Mouse (Mus musculus) thymus, postnatal 10 days (tissue): ENCODE data around the gene Pcbp3.
"Not testable (repeated sequence)": the region's sequence is repeated elsewhere in the genome, so short reads cannot be mapped to it uniquely, and the experiment has no call there.

Source experiments
- DNase-seq, 2 experiments: peaks; one replicate each; pipeline ENCODE4 v3.0.0; 2021; ENCODE audit warnings: low spot score in 2 of 2

Pcbp3 gene

GRCm38 (mm10) chr10:76961790-76962489, at the start of gene Pcbp3:
Pcbp3 (minus strand) TSS chr10:76961887.
- DNase-seq, result peak; percentile 96 to 97

DNA sequence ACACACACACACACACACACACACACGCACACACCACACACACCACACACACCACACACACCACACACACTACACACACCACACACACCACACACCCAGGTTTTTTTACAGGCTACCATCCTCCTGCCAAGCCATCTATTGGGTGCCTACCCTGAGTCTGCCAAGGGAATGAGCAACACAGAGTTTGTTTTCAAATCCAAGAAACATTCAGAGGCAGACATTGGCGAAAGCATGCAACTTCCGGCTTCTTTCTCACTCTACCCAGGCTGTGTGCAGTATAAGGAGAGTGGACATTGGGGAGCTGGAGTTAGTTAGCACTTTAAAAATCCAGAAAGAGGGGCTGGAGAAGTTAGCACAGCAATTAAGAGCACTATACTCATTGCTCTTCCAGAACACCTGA, 47.0 kb upstream of the Pcbp3 start:
- DNase-seq, result no peak

- DNase-seq, result no peak
Measured at GRCm38 (mm10) chr10:77008109-77008561, 46.4 kb upstream of the Pcbp3 start.

DNA sequence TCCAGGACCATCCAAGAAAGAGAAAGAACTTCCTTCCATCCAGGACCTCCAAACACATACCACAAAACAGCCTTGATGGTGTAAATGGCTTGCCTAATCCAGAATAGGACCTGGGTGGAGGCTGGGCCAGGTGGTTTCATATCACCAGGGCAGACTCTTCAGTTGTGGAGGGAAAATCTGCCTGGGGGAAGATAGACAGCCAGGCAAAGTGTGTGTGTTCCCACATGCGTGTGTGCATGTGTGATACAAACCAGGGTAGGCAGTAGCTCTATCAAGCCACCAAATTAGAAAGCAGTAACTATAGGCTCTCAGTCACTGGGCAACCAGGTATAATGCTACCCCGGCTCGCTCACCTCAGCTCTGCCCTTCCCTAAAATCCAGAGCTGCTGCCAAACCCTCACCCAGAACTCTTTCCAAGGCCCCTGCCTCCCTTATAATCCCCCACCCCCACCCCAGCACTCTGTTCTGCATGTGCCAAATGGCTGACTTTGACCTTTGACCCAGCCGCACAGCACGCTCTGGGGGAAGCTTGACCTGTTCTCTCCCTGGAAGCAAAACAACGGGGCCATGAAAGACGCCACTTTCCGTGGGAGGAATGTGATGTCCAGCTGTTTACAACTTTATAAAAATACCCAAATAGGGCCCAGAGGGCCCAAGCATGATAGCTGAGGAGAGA, 45.9 kb upstream of the Pcbp3 start:
- DNase-seq, result no peak

GRCm38 (mm10) chr10:77004936-77005335, 43.2 kb upstream of the Pcbp3 start:
- no peak for DNase-seq

DNA sequence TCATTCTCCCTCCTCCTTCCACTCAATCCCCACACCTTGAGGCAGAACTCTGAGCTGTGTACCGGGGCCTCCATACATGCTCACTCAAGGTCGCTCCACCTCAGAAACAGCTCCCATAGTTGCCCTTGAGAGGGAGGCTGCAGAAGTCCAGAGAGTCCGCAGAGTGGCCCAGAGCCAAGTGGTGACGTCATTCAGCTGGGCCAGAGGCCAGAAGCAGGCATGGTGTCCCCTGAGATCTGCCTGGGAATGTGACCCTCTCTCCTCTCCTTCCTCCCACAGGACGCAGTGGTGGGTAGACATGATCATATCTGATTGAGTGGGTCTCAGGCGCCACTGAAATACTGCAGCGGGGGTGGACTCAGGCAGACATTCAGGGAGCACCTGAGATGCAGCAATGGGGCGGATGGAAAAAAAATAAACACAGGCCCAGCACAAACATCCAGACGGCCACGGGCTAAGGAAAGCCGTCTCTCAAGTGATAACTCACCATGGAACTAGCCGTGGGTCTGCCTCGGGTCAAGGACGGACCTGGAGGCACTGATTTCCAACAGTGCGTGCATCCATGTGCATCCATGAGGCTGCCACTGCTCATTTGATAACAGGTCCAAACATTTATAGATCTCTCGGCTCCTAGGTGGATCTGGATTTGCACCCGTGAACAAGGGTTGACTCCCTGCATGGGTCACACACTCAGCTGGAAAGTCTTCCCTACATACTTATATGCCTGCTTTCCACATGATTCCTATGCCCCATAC, 36.2 kb upstream of the Pcbp3 start:
- no peak for DNase-seq

GRCm38 (mm10) chr10:76992456-76992855, 30.8 kb upstream of the Pcbp3 start:
- DNase-seq, result no peak

DNA sequence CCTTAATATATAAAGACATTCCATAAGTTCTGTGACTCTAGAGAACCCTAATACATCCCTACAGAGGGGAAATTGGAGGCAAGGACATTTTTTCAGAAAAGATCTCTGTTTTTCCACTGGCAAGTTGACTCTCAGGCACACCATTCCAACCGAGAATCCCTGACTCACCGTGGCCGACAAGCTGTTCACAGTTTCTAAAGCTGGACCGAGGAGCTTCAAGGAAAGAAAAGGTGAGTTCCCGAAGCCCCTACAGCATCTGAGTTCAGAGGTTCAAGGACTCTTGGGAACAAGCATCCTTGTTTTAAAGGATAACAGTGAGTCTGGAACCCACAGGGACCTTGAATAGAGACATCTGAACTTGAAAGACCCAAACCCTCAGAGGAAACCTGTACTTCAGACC, 26.9 kb upstream of the Pcbp3 start:
- no peak for DNase-seq

- peak; percentile 16 to 50 for DNase-seq
Measured at GRCm38 (mm10) chr10:76978042-76978441, 16.4 kb upstream of the Pcbp3 start.

DNA sequence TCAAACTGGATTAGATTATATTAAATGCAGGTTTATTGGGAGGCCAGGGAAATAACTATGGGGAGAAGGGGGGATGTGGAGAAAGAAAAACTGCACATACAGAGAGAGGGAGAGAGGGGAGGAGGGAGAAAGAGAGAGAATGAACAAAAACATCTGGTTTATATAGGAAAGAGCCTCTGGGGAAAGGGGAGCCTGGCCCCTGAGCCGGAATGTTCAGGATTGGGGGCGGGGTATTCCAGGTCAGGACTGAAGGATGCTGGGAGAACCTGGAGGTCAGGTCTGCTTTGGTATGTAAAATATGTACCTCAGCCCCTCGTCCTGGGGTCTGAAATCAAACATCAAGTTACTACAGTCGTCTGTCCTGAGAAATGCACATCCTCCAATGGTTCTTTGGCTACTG, 15.0 kb upstream of the Pcbp3 start:
- no peak for DNase-seq

- no peak for DNase-seq
Measured at GRCm38 (mm10) chr10:76973797-76974436, 12.2 kb upstream of the Pcbp3 start.

DNA sequence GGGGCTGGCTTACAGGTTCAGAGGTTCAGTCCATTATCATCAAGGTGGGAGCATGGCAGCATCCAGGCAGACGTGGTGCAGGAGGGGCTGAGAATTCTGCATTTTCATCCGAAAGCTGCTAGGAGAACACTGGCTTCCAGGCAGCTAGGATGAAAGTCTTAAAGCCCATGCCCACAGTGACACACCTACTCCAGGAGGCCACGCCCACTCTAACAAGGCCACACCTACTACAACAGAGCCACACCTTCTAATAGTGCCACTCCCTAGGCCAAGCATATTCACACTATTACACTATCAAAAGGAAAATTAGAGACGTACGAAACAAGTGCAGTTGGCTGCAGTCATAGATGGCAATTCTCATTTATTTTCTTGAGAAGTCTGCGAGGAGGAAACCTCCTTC, 10.6 kb upstream of the Pcbp3 start:
- DNase-seq, result not testable (repeated sequence)

GRCm38 (mm10) chr10:76970974-76971373, 9.3 kb upstream of the Pcbp3 start:
- DNase-seq, result no peak

DNA sequence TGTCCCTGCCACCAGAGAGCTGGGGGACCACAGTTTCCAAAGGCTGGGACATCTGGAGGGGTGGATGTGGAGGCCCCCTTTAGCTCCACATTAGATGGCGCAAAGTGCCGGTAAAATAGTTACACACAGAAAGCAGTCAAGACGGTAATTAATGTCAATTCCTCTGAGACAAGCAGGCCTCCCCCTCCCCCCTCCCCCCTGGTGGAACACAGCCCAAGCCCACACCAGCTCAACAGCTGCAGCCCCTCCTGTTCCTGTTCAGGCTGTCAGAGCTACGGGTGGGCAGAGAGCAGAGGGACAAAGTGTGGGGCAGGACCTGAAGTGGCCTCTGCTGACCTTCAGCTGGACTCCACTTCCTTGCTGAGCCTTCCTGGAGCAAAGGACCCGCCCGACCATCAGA, 2.7 kb upstream of the Pcbp3 start:
- no peak for DNase-seq

GRCm38 (mm10) chr10:76963997-76964396, 2.3 kb upstream of the Pcbp3 start:
- no peak for DNase-seq

DNA sequence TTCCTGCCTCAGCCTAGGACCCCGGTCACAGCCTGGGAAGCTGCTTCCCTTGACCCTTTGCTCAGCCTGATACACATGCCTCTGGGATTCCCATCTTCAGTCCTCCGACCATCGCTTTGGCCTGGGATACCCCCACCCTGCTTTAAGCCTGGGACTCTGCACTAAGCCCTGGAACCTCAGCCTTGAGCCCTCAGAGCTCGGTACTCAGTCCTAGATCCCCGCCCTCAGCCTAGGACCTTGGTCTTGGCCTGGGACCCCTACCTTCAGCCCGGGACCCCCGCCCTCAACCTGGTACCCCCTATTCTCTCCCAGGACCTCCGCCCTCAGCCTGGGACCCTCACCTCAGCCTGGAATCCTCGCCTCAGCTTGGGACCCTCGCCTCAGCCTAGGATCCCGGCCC, 531 bp downstream of the Pcbp3 start:
- DNase-seq, result peak in 1 of 2 experiments; percentile 17

DNA sequence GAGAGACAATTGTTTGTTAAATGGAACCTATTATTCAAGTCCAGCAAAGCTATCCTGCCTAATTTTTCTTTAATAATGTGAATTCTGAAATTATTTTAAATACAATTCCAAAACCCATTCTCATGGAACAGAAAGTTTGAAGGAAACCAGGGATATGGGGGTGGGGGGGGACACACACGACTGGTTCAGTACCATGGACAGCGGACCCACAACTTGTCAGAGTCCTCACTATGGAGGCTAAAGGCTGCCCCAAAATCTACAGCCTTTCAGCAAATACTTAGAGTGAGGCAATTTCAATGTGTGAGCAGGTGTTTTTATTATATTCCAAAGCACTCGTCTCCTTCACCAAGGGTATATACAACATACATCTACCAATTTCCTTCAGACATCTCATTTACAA, 3.5 kb downstream of the Pcbp3 start:
- peak in 1 of 2 experiments; percentile 45 for DNase-seq

DNA sequence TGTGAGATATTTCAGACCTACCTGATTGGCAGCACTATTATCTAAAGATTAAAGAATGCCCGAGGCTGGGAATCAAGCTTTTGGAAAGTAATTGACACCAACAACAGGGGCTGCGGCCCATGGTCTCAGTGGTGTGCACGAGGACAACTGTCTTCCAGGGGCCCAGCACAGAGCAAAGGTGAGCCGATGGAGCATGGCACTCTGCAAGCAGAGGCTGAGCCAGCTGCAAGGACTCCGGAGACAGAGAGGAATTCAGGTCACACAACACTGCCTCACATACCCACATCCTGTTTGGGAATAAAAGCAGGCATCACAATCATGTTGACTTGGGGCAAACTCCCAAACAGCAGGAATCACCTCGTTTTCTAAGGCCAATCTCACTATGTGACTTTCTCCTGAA, 5.5 kb downstream of the Pcbp3 start:
- DNase-seq, result peak; percentile 28 to 38

- no peak for DNase-seq
Measured at GRCm38 (mm10) chr10:76941038-76941437, 20.6 kb downstream of the Pcbp3 start.

DNA sequence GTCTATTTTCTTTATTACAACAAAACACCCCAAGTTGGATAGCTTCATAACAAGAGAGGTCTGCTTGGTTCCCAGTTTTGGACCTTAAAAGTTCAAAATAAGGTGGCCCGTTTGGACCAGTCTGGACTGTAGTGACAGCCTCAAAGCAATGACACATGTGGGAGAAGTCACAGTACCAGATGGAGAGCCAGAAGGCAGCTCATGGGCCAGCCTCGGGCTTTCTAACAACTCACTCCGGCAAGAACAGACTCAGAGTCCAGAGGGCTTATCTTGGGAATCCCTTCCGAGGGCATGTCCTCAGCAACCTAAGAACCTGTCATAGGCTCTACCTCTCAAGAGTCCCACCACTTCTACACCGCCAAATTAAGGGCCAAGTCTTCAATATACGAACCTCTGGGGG, 24.9 kb downstream of the Pcbp3 start:
- no peak for DNase-seq

GRCm38 (mm10) chr10:76934805-76935204, 26.9 kb downstream of the Pcbp3 start:
- no peak for DNase-seq

DNA sequence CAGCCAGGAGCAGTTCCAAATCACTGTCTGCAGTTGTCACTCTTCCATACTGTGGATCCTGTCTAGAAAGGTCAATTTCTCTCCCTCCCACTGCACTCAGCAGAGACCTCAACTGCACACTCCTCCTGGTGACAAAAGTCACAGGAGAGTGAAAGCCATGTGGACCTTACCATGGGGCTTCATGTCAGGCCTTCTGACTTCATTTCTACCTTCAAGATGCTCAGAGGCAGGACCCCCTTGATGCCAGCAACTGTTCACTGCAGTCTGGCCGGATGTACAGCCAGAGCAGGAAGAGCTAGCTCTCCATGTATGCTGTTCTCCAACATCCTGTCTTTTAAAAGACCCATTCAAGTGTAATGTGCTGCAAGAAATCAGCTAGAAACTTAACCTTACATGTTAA, 29.9 kb downstream of the Pcbp3 start:
- no peak for DNase-seq
